Mouse (Mus musculus) heart, embryonic 13.5 days (tissue): ENCODE measurements around the gene Srbd1. TPM values are rescaled to one million over a fixed set of nuclear protein-coding genes. Genes with fewer than 3 reads are reported as not detected.
A peak's percentile ranks its signal among the peaks of the same experiment; 100 is the strongest.

ENCODE experiments used
- ATAC-seq: fragments of 200-750 bp; cut with Nextera tagmentation; 2 replicates; pipeline ENCODE4 v1.8.0; 2017; ENCODE audit warnings: moderate TSS enrichment; ENCODE audit not compliant: insufficient number of reproducible peaks, low FRiP score, low TSS enrichment; ENCODE audit errors: extremely low read depth
- H3K27ac ChIP-seq: fragments of 300-500 bp; sonication (generic); replicated peaks from 2 replicates; pipeline ENCODE4 v1.5.1; 2015; ENCODE audit warnings: moderate library complexity, mild to moderate bottlenecking, inconsistent platforms
- H3K27me3 ChIP-seq: fragments of 300-500 bp; sonication (generic); replicated peaks from 2 replicates; pipeline ENCODE4 v1.6.1; 2015; ENCODE audit warnings: mild to moderate bottlenecking, inconsistent platforms
- H3K36me3 ChIP-seq: fragments of 300-500 bp; sonication (generic); 2 replicates; pipeline ENCODE4 v1.6.1; 2015; ENCODE audit warnings: mild to moderate bottlenecking, inconsistent platforms
- H3K4me1 ChIP-seq: fragments of 300-500 bp; sonication (generic); 2 replicates; pipeline ENCODE4 v1.6.1; 2015; ENCODE audit warnings: inconsistent platforms
- H3K4me2 ChIP-seq: fragments of 300-500 bp; sonication (generic); 2 replicates; pipeline ENCODE4 v1.6.1; 2015; ENCODE audit warnings: inconsistent platforms, mild to moderate bottlenecking, moderate library complexity
- H3K4me3 ChIP-seq: fragments of 300-500 bp; sonication (generic); 2 replicates; pipeline ENCODE4 v1.5.1; 2015; ENCODE audit warnings: moderate library complexity, mild to moderate bottlenecking, inconsistent platforms
- H3K9ac ChIP-seq: fragments of 300-500 bp; sonication (generic); 2 replicates; pipeline ENCODE4 v1.6.1; 2015; ENCODE audit warnings: inconsistent platforms, mild to moderate bottlenecking, moderate library complexity
- H3K9me3 ChIP-seq: fragments of 300-500 bp; sonication (generic); 2 replicates; pipeline ENCODE4 v1.6.1; 2016; ENCODE audit warnings: inconsistent platforms
- WGBS: fragments of 180-500 bp; shearing (Covaris S2); methylation state at CpG from one replicate; pipeline ENCODE4 v1.1.7; 2015; ENCODE audit warnings: mixed read lengths; 5-methylcytosine and 5-hydroxymethylcytosine counted together
- polyA plus RNA-seq: library from polyadenylated mRNA; unstranded; fragments of >200 nt; fragmentation: Nextera tagmentation; extraction: Ambion mirVana; gene quantifications from 2 replicates; pipeline ENCODE4 v1.2.1, GENCODE M21; 2015

The Srbd1 gene
- polyA plus RNA-seq, 1 experiment from 2014 or later, result 10.8 TPM

DNA sequence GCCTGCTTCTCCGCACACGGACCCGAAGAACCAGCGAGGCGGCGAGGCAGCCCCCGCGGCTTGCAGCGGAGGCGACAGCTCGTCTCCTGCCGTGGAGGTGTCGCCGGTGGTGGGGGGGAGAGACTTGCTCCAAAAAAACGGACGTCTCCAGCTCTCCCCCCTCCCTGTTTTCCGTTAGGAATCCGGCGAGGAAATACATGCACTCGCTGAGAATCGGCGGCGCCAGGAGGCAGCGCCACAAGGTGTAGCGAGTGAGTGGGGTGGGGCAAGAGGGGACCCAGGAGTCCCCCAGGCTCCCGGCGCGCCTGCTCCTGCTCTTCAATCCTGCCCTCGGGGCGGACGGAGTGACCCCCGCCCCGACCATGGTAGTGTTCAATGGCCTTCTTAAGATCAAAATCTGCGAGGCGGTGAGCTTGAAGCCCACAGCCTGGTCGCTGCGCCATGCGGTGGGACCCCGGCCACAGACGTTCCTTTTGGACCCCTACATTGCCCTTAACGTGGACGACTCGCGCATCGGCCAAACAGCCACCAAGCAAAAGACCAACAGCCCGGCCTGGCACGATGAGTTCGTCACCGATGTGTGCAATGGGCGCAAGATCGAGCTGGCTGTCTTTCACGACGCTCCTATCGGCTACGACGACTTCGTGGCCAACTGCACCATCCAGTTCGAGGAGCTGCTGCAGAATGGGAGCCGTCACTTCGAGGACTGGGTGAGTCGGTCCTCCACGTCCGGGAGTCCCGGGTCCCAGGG is 23.4 kb upstream of the Srbd1 start:
- Histone ChIP-seq H3K27me3 (no peaks in the 10 kb centered on the region), H3K9ac (peak overlapping the region; percentile 95), H3K27ac (peak overlapping the region; percentile 99), H3K4me3 (peak overlapping the region; percentile 87), H3K4me1 (peaks cover 53% of the 10 kb centered on the region), H3K36me3 (peaks cover 14% of the 10 kb centered on the region), H3K9me3 (no peaks in the 10 kb centered on the region), H3K4me2 (peak overlapping the region; percentile 86)
- WGBS, result under 1% methylated on average over 64 of the region's 64 CpGs
- no peak for ATAC-seq

DNA sequence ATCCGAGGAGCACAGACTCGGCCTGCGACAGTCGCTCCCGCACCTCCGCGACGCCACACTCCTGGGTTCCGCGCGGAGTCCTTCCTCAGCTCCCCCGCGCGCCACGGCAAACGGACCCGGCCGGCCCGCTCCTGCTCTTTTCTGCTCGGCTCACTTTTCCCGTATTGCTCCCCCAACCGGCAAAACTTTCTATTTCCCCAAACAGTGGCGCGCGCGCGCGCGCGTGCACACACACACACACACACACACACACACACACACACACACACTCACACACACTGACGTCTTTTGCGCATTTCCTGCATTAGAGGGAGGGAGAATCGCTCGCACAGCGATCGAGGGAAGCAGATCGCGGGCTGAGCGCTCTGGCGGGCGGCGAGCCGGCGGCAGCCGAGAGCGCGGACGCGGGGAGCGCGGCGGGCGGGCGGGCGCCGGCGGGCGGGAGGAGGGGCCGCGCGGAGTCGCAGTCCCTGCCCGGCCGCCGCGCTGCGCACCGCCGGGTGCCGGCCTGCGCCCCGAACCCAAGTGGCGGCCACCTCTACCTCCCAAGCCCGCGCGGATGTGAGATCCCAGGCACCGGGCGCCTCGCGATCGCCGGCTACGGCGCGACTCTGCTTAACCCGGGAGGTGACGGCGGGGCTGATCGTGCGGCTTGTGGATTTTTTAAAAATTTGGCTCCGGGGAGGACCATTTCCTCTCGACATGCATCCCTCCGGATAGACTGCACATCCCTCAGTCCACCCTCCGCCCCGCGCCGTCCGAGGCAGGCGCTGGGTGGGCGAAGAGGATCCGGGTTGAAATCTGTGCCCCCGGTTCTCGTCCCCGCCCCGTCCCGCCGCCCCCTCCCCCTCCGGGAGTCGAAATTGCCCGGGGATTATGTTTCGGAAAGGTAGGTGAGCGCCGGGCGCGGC is 22.6 kb upstream of the Srbd1 start, which contains the start of gene Prkce:
Gene Prkce, plus strand, starts transcription at position 466 of the 911 bp plus-strand sequence.
- Histone ChIP-seq H3K27ac (peak within 1 kb of the TSS; percentile 99), H3K9ac (peak within 1 kb of the TSS; percentile 95), H3K4me2 (peak within 1 kb of the TSS; percentile 86), H3K4me3 (peak within 1 kb of the TSS; percentile 87), H3K36me3 (peaks cover 5% of the 10 kb centered on the region), H3K27me3 (no peaks in the 10 kb centered on the region), H3K9me3 (no peaks in the 10 kb centered on the region), H3K4me1 (peaks cover 56% of the 10 kb centered on the region)
- ATAC-seq, result peak; percentile 21
- under 1% methylated on average over 97 of the region's 115 CpGs for WGBS

DNA sequence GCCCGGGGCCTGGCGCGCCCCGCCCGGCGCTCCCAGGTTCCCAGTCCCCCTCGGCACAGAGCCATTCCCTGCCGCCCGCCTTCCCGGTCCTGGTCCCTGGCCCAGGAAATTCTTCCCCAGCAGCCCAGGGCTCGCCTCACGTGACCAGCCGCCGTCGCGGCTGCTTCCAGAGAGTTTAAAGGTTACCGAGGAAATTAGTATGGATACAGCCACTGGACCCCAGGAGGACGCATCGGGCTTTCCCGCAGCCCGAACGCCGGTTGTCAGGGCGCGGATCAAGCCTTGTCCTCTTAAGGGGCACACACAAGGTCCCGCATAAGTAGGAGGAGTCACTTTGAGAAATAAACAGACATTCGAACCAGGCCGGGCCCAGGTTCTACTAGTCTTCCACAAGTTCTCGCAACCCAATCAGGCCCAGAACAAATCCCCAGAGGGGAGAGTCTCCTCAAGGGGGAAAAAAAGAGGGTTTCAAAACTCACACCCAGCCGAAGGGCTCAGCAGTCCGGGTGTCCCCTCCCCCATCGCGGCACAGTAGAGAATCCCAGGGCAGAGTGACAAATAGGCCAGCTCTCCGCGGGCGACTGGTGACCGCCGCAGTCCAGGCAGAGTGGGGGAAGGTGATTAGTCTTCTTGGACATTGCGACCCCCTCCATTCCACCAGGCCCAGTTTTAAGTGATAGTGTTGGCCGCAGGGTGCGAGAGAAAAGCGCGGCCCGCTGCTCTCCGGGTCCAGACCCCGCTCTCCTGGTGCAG is 21.8 kb upstream of the Srbd1 start:
- H3K9me3 ChIP-seq, result no peaks in the 10 kb centered on the region
- peak overlapping the region; percentile 99 for H3K27ac ChIP-seq
- H3K4me1 ChIP-seq, result peaks cover 61% of the 10 kb centered on the region
- no peaks in the 10 kb centered on the region for H3K36me3 ChIP-seq
- peak overlapping the region; percentile 95 for H3K9ac ChIP-seq
- H3K4me3 ChIP-seq, result peak overlapping the region; percentile 87
- H3K4me2 ChIP-seq, result peak overlapping the region; percentile 86
- H3K27me3 ChIP-seq, result no peaks in the 10 kb centered on the region
- peak; percentile 52; the same call in 1 of the 2 replicates for ATAC-seq
- WGBS, result under 1% methylated on average over 46 of the region's 46 CpGs

DNA sequence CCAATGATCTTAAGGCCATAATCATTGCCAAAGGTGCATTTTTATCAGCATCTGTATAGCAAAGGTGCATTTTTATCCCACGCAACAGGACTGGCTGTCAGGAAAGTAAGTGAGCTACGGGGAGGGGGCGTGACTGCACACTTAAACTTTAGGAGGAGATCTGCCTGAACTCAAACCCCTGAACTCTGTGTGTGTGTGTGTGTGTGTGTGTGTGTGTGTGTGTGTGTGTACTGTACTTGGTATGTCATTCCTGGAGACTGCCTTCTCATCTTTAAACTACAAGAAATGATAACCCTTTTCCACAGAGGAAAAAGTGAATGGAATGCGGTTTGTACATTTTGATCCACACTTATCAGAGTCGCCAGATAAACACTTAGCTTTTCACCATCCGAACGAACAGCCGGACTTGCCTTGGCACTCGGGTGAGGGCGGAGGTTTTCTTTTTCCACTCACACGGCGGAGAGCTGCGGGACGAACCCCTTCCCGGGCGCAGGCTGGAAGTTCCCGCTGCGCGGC is 21.1 kb upstream of the Srbd1 start:
- Histone ChIP-seq H3K4me1 (peaks cover 62% of the 10 kb centered on the region), H3K4me2 (peak overlapping the region; percentile 86), H3K27me3 (no peaks in the 10 kb centered on the region), H3K9ac (peak overlapping the region; percentile 95), H3K36me3 (no peaks in the 10 kb centered on the region), H3K27ac (peak overlapping the region; percentile 99), H3K4me3 (peak overlapping the region; percentile 87), H3K9me3 (no peaks in the 10 kb centered on the region)
- WGBS, result 3% methylated on average over 19 of the region's 19 CpGs
- no peak for ATAC-seq

DNA sequence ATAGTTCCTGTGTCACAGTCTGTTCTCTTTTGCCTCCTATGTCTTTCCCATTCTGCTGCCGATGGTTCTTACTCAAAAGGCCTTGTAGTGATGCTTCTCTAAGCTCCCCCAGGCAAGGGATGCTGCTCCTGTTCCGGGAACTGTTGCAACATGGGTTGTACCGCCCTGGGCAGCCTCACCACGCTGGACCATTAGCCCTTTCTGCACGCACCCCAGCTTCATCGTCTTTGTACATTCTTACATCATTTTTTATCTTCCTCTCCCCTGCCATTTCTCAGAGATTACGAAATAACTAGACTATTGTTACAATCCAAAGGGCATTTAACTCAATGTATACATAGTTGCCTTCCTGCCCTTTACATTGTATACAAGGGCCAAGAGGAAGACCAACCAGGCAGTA is 19.4 kb upstream of the Srbd1 start:
- H3K9me3 ChIP-seq, result no peaks in the 10 kb centered on the region
- no peak for ATAC-seq
- no peak overlapping the region for H3K4me2 ChIP-seq
- H3K4me1 ChIP-seq, result peaks cover 45% of the 10 kb centered on the region
- no peak overlapping the region for H3K27ac ChIP-seq
- 77% methylated on average over 7 of the region's 7 CpGs for WGBS
- H3K4me3 ChIP-seq, result no peak overlapping the region
- no peaks in the 10 kb centered on the region for H3K36me3 ChIP-seq
- H3K9ac ChIP-seq, result no peak overlapping the region
- no peaks in the 10 kb centered on the region for H3K27me3 ChIP-seq

- Histone ChIP-seq H3K27me3 (no peaks in the 10 kb centered on the region), H3K27ac (no peak overlapping the region), H3K4me2 (no peak overlapping the region), H3K36me3 (no peaks in the 10 kb centered on the region), H3K4me3 (no peak overlapping the region), H3K4me1 (peaks cover 37% of the 10 kb centered on the region), H3K9me3 (no peaks in the 10 kb centered on the region), H3K9ac (no peak overlapping the region)
- no peak for ATAC-seq
- WGBS, result 59% methylated on average over 15 of the region's 15 CpGs
Observed at GRCm38 (mm10) chr17:86162672-86163071, 17.7 kb upstream of the Srbd1 start.

DNA sequence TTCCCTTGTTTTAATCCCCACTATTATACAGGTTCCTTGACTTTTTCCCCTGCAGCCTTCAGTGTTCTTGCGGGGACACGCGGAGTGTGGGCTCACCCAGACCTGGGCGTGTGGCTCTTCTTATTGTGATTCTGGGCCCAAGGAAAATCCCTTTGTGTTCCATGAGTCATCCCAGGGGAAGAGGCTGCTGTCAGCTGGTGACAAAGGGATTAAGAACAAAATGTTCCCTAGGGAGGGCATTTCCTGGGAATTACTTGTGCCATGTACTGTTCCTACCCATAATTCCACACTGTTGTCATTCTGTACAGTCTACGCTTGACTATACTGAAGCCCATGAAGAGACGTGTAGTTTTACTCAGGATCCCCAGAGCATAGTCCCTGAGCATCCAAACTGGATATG is 12.0 kb upstream of the Srbd1 start:
- no peak overlapping the region for H3K9ac ChIP-seq
- H3K4me3 ChIP-seq, result no peak overlapping the region
- no peaks in the 10 kb centered on the region for H3K27me3 ChIP-seq
- no peak for ATAC-seq
- 0 out of 2 replicates have a peak, but pooled peaks cover 4% of the 10 kb centered on the region for H3K9me3 ChIP-seq
- H3K36me3 ChIP-seq, result no peaks in the 10 kb centered on the region
- peaks cover 4% of the 10 kb centered on the region for H3K4me1 ChIP-seq
- H3K27ac ChIP-seq, result no peak overlapping the region
- no peak overlapping the region for H3K4me2 ChIP-seq
- WGBS, result 70% methylated on average over 6 of the region's 6 CpGs

DNA sequence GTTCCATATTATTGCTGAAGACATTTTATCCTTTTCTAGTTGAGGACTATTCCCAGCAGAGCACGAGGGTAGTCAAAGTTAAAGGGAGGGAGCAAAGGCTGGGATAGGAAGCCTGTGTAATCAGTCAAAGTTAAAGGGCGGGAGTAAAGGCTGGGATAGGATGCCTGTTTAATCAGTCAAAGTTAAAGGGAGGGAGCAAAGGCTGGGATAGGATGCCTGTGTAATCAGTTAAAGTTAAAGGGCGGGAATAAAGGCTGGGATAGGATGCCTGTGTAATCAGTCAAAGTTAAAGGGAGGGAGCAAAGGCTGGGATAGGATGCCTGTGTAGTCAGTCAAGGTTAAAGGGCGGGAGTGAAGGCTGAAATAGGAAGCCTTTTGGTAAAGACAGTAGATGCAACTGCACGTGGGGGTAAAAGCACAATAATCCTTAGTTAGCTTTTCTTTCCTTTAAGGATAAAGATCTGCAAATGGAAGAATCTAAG is 5.9 kb upstream of the Srbd1 start:
- WGBS, result 9% methylated on average over 5 of the region's 5 CpGs
- no peak overlapping the region for H3K4me3 ChIP-seq

GRCm38 (mm10) chr17:86149726-86150125 is 4.8 kb upstream of the Srbd1 start:
- H3K36me3 ChIP-seq, result no peaks in the 10 kb centered on the region
- H3K4me3 ChIP-seq, result no peak overlapping the region
- no peak overlapping the region for H3K27ac ChIP-seq
- 85% methylated on average over 1 of the region's 1 CpGs for WGBS
- H3K27me3 ChIP-seq, result no peaks in the 10 kb centered on the region
- H3K4me1 ChIP-seq, result peaks cover 8% of the 10 kb centered on the region
- H3K9ac ChIP-seq, result no peak overlapping the region
- no peak for ATAC-seq
- H3K4me2 ChIP-seq, result no peak overlapping the region
- H3K9me3 ChIP-seq, result 0 out of 2 replicates have a peak, but pooled peaks cover 4% of the 10 kb centered on the region

More for the DNA sequence above, 5.9 kb upstream of the Srbd1 start:
- no peaks in the 10 kb centered on the region for H3K27me3 ChIP-seq
- no peaks in the 10 kb centered on the region for H3K36me3 ChIP-seq
- H3K4me2 ChIP-seq, result peak overlapping the region; percentile 45
- H3K27ac ChIP-seq, result no peak overlapping the region
- H3K9me3 ChIP-seq, result 0 out of 2 replicates have a peak, but pooled peaks cover 4% of the 10 kb centered on the region
- H3K4me1 ChIP-seq, result peaks cover 3% of the 10 kb centered on the region
- no peak overlapping the region for H3K9ac ChIP-seq
- ATAC-seq, result peak; percentile 86; the same call in 1 of the 2 replicates

DNA sequence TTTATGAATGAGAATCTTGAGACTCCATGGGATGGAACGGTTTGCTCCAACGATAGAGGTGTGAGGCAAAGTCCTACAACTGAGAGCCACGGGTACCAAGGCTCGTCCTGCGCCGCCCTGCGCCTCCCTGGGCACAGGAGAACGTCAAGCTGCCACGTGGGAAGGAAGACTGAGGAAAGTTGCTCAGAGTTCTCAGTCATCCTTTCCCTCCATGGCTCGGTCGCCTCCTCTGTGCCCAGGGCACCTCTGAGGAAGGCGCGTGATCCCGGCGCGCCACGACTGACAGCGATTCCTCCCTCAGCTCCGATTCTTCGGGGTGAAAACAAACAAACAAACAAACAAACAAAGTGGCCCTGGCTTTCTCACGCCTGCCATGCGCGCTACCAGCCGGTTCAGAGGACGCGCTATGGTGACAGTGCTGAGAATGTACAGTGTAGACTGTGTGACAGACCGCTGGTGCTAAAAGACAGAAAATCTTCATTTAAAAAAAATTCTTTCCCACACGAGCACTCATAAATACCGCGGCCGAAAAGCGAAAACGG is 367 bp downstream of the Srbd1 start:
- H3K36me3 ChIP-seq, result peaks cover 14% of the 10 kb centered on the region
- peak overlapping the region; percentile 94 for H3K4me2 ChIP-seq
- H3K27ac ChIP-seq, result peak overlapping the region; percentile 32
- WGBS, result under 1% methylated on average over 33 of the region's 33 CpGs
- H3K4me3 ChIP-seq, result peak overlapping the region; percentile 87
- ATAC-seq, result peak; percentile 28; the same call in 1 of the 2 replicates
- H3K4me1 ChIP-seq, result peaks cover 20% of the 10 kb centered on the region
- no peaks in the 10 kb centered on the region for H3K9me3 ChIP-seq
- no peaks in the 10 kb centered on the region for H3K27me3 ChIP-seq
- H3K9ac ChIP-seq, result peak overlapping the region; percentile 90
